Mouse (Mus musculus) heart, embryonic 16.5 days (tissue): Measurements from ENCODE around the gene Slc25a27. TPM values are rescaled to one million over a fixed set of nuclear protein-coding genes. Genes with fewer than 3 reads are reported as not detected.

Experiments
- ATAC-seq: fragments of 200-750 bp; cut with Nextera tagmentation; replicated peaks from 2 replicates; pipeline ENCODE4 v1.8.0; 2017; ENCODE audit warnings: moderate number of reproducible peaks; ENCODE audit not compliant: insufficient read depth, low FRiP score; ENCODE audit errors: extremely low read depth
- H3K27ac ChIP-seq: fragments of 300-500 bp; sonication (generic); 2 replicates; pipeline ENCODE4 v1.5.1; 2014; ENCODE audit warnings: mild to moderate bottlenecking, low read length, control low read depth, moderate library complexity
- H3K27me3 ChIP-seq: fragments of 300-500 bp; sonication (generic); 2 replicates; pipeline ENCODE4 v1.6.1; 2014; ENCODE audit warnings: low read length, mixed read lengths; ENCODE audit not compliant: control insufficient read depth, insufficient read depth
- H3K36me3 ChIP-seq: fragments of 300-500 bp; sonication (generic); 2 replicates; pipeline ENCODE4 v1.6.1; 2014; ENCODE audit not compliant: control insufficient read depth, insufficient read depth
- H3K4me1 ChIP-seq: fragments of 300-500 bp; sonication (generic); 2 replicates; pipeline ENCODE4 v1.6.1; 2014; ENCODE audit warnings: low read length, mixed read lengths; ENCODE audit not compliant: control insufficient read depth, insufficient read depth
- H3K4me2 ChIP-seq: fragments of 300-500 bp; sonication (generic); 2 replicates; pipeline ENCODE4 v1.6.1; 2014; ENCODE audit warnings: low read depth, mild to moderate bottlenecking, control low read depth, low read length
- H3K4me3 ChIP-seq: fragments of 300-500 bp; sonication (generic); 2 replicates; pipeline ENCODE4 v1.5.1; 2014; ENCODE audit warnings: mild to moderate bottlenecking, control low read depth, low read length
- H3K9ac ChIP-seq: fragments of 300-500 bp; sonication (generic); 2 replicates; pipeline ENCODE4 v1.6.1; 2014; ENCODE audit warnings: low read length, control low read depth
- H3K9me3 ChIP-seq: fragments of 300-500 bp; sonication (generic); replicated peaks from 2 replicates; pipeline ENCODE4 v1.6.1; 2016; ENCODE audit warnings: low read length; ENCODE audit not compliant: control insufficient read depth
- WGBS: fragments of 180-500 bp; shearing (Covaris S2); extraction: QIAGEN DNeasy Blood & Tissue Kit; methylation state at CpG from one replicate; pipeline ENCODE4 v1.1.7; 2014; 5-methylcytosine and 5-hydroxymethylcytosine counted together
- polyA plus RNA-seq: library from polyadenylated mRNA; unstranded; fragments of >200 nt; fragmentation: Nextera tagmentation; extraction: Ambion mirVana; gene quantifications from 2 replicates; pipeline ENCODE4 v1.2.1, GENCODE M21; 2015

Slc25a27 gene
- polyA plus RNA-seq, 1 experiment from 2014 or later: 18.7 TPM

GRCm38 (mm10) chr17:43667290-43667843 is 353 bp upstream of the Slc25a27 start, which contains the start of gene Cyp39a1:
TSS of gene Cyp39a1 (plus strand) at chr17:43667425.
- no peak for ATAC-seq
- no peaks in the 10 kb centered on the region for H3K27me3 ChIP-seq
- no peaks in the 10 kb centered on the region; the same call in 1 of the 2 replicates for H3K36me3 ChIP-seq
- WGBS: under 1% methylated on average over 17 of the region's 17 CpGs
- no peaks in the 10 kb centered on the region for H3K9me3 ChIP-seq
- peaks cover 15% of the 10 kb centered on the region for H3K4me1 ChIP-seq
- peak within 1 kb of the TSS; percentile 82 for H3K4me3 ChIP-seq
- H3K4me2 ChIP-seq: peak within 1 kb of the TSS; percentile 93
- peak within 1 kb of the TSS; percentile 88 for H3K9ac ChIP-seq
- peak within 1 kb of the TSS; percentile 90 for H3K27ac ChIP-seq

- Histone ChIP-seq H3K4me2 (no peak overlapping the region), H3K36me3 (peaks cover 3% of the 10 kb centered on the region; the same call in 1 of the 2 replicates), H3K4me3 (no peak overlapping the region), H3K27ac (no peak overlapping the region), H3K4me1 (peaks cover 4% of the 10 kb centered on the region), H3K9ac (no peak overlapping the region), H3K27me3 (no peaks in the 10 kb centered on the region), H3K9me3 (no peaks in the 10 kb centered on the region)
- 67% methylated on average over 14 of the region's 14 CpGs for WGBS
- no peak for ATAC-seq
These were observed 15.5 kb downstream of the Slc25a27 start for GRCm38 (mm10) chr17:43651314-43652046.

GRCm38 (mm10) chr17:43649641-43650436 is 17.2 kb downstream of the Slc25a27 start:
- WGBS: 76% methylated on average over 10 of the region's 10 CpGs
- Histone ChIP-seq H3K27ac (no peak overlapping the region), H3K4me2 (no peak overlapping the region), H3K4me3 (no peak overlapping the region), H3K27me3 (no peaks in the 10 kb centered on the region), H3K36me3 (peaks cover 3% of the 10 kb centered on the region; the same call in 1 of the 2 replicates), H3K4me1 (peaks cover 11% of the 10 kb centered on the region), H3K9me3 (no peaks in the 10 kb centered on the region), H3K9ac (no peak overlapping the region)
- no peak for ATAC-seq

DNA sequence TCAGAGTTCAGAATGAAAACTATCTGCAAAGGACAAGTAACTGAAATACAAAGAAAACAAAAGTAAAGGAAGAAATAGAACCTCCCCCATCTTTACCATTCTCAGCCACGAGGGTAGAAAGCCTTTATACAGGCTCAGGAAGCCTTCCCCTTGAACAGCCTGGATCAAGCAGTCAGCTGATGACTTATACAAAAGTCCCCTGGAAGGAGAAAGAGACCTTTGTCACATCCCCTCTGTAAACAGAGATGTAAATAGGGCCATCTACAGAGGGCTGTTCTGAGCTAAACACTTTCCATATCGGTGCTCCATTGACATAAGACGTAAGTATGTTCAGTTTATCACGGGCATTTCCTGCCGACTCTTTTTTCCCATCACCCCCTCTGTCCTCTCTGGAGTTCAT is 20.1 kb downstream of the Slc25a27 start:
- Histone ChIP-seq H3K27me3 (no peaks in the 10 kb centered on the region), H3K4me2 (no peak overlapping the region), H3K36me3 (peaks cover 3% of the 10 kb centered on the region; the same call in 1 of the 2 replicates), H3K4me1 (peaks cover 21% of the 10 kb centered on the region), H3K9me3 (no peaks in the 10 kb centered on the region), H3K4me3 (no peak overlapping the region), H3K27ac (no peak overlapping the region), H3K9ac (no peak overlapping the region)
- ATAC-seq: no peak
- WGBS: 48% methylated on average over 5 of the region's 5 CpGs

DNA sequence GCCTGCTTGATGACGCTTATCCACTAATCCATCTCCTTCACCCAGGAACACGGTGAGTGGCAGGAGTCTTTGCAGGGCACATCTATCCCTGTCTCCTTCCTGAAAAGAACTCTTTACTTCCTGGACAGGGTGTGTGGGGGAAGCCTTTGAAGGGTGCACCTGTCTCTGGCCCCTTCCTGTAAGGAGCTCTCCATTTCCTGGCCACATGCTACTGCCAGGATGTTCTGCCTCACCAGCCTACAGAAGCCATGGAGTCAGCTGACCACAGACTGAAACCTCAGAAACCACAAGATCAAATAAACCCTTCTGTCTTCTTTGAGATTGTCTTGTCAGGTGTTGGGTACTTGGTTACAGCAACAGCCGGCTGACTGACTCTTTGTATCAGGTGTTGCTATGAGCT is 21.9 kb downstream of the Slc25a27 start:
- Histone ChIP-seq H3K4me1 (peaks cover 21% of the 10 kb centered on the region), H3K36me3 (peaks cover 3% of the 10 kb centered on the region; the same call in 1 of the 2 replicates), H3K9me3 (0 out of 2 replicates have a peak, but pooled peaks cover 3% of the 10 kb centered on the region), H3K27ac (peak overlapping the region; percentile 70; the same call in 1 of the 2 replicates), H3K27me3 (no peaks in the 10 kb centered on the region), H3K4me2 (no peak overlapping the region), H3K4me3 (no peak overlapping the region), H3K9ac (no peak overlapping the region)
- WGBS: 87% methylated on average over 3 of the region's 3 CpGs
- ATAC-seq: no peak

DNA sequence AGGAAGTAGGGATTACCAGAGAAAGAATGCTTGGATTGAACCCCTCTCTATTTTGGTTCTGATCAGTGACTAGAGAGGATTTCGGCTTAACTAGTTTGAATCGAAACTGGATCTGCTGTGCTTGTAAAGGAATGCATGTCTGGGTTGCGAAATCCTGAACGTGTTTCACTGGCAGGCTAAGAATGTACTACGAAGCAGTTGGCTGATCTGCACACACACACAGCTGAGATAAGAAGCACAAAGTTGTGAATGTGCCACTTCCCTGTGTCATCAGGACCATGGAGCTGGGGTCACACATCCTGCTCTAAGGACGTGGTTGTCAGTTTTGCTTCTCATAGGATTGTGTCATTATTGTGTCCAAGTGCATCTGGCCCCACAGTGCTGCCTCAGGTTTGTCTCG is 22.6 kb downstream of the Slc25a27 start:
- Histone ChIP-seq H3K4me1 (peaks cover 21% of the 10 kb centered on the region), H3K27ac (peak overlapping the region; percentile 70), H3K27me3 (no peaks in the 10 kb centered on the region), H3K4me3 (no peak overlapping the region), H3K9me3 (0 out of 2 replicates have a peak, but pooled peaks cover 3% of the 10 kb centered on the region), H3K9ac (peak overlapping the region; percentile 46; the same call in 1 of the 2 replicates), H3K36me3 (peaks cover 3% of the 10 kb centered on the region; the same call in 1 of the 2 replicates), H3K4me2 (peak overlapping the region; percentile 43)
- ATAC-seq: peak; percentile 84
- 14% methylated on average over 7 of the region's 7 CpGs for WGBS

DNA sequence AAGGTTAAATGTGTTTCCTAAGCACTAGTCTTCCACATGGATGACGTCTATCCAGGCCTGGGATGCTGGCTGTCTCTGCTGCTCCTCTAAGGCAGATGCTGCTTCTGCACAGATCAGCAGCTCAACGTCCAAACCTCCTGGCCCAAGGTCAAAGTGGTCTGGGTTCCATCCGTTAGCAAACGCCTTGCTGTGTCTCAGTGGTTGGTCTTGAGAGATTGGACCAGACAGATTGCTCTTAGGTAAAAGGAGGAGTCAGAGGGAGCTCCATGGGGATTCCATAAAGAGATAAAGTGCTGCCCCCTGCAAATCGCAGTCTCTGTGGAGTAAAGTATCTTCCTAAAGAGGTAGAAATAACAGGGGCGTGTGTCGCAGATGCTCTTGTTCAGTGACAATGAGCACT is 23.8 kb downstream of the Slc25a27 start:
- Histone ChIP-seq H3K4me1 (peaks cover 21% of the 10 kb centered on the region), H3K9me3 (0 out of 2 replicates have a peak, but pooled peaks cover 3% of the 10 kb centered on the region), H3K4me3 (no peak overlapping the region), H3K27ac (no peak overlapping the region), H3K27me3 (no peaks in the 10 kb centered on the region), H3K4me2 (no peak overlapping the region), H3K9ac (no peak overlapping the region), H3K36me3 (peaks cover 3% of the 10 kb centered on the region; the same call in 1 of the 2 replicates)
- WGBS: 69% methylated on average over 7 of the region's 7 CpGs
- ATAC-seq: no peak

- Histone ChIP-seq H3K9me3 (peaks cover 11% of the 10 kb centered on the region; the same call in 1 of the 2 replicates), H3K4me1 (peaks cover 17% of the 10 kb centered on the region), H3K36me3 (no peaks in the 10 kb centered on the region), H3K27me3 (no peaks in the 10 kb centered on the region), H3K9ac (no peak overlapping the region), H3K27ac (no peak overlapping the region), H3K4me2 (no peak overlapping the region), H3K4me3 (no peak overlapping the region)
- ATAC-seq: no peak
- WGBS: 53% methylated on average over 1 of the region's 1 CpGs
These were observed 26.2 kb downstream of the Slc25a27 start for GRCm38 (mm10) chr17:43640825-43641224.
